ENCODE assay signal across 17 mouse cellular contexts in the genomic region with DNA sequence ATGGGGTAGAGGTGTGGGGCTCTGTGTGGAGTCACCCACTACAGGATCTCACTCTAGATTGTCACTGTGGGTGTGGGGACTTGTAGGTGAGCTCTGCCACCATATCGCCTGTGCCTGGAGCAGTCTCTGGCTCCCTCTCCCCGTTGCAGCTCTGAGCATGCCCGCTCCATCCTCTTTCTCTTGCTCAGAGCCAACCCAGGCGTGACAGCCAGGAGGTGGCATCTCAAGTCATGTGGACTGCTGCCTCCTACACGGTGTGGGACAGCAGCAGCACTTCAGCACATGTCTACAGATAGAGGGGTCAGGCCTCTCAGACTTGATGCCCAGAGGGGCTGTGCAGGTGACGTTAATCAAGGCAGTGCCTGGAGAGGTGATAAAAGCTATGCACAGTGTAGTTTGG. TPM values are rescaled to one million over a fixed set of nuclear protein-coding genes. Genes with fewer than 3 reads are reported as not detected.
DNase-seq lines count a peak whose midpoint lies in the region; ATAC-seq lines count a peak whose summit lies in the region.
"Had no signal": no experiment of that assay in that cellular context is flagged by ENCODE, and none has a peak within 500 bp of the region (broad histone marks: within the 10 kb centered on the region; RNA-seq: fewer than 3 reads in every experiment).

No protein-coding gene starts in this region.

- H3K27me3 ChIP-seq in hindbrain, embryonic 10.5 days (ENCODE audit: insufficient read depth, poor library complexity, severe bottlenecking) = no peaks in the 10 kb centered on the region
- no peaks in the 10 kb centered on the region for H3K27me3 ChIP-seq in hindbrain, embryonic 11.5 days (ENCODE audit: control insufficient read depth, insufficient read depth, low read length)
- H3K27me3 ChIP-seq in midbrain, embryonic 11.5 days (ENCODE audit: control insufficient read depth, insufficient read depth, low read length) = no peaks in the 10 kb centered on the region
- H3K27me3 ChIP-seq in midbrain, embryonic 13.5 days = no peaks in the 10 kb centered on the region; the same call in 1 of the 2 replicates
- no peaks in the 10 kb centered on the region for H3K27me3 ChIP-seq in embryonic facial prominence, embryonic 14.5 days (replicated peaks; ENCODE audit: control insufficient read depth, insufficient read depth, low read length)
- H3K27me3 ChIP-seq in limb, embryonic 12.5 days = peaks cover 24% of the 10 kb centered on the region

- 71% methylated on average over 6 of the region's 6 CpGs for WGBS in hindbrain, embryonic 10.5 days
- 77% methylated on average over 6 of the region's 6 CpGs for WGBS in hindbrain, embryonic 11.5 days
- 69% methylated on average over 6 of the region's 6 CpGs for WGBS in midbrain, embryonic 11.5 days
- 65% methylated on average over 6 of the region's 6 CpGs for WGBS in midbrain, embryonic 13.5 days
- 61% methylated on average over 6 of the region's 6 CpGs for WGBS in embryonic facial prominence, embryonic 14.5 days
- 50% methylated on average over 6 of the region's 6 CpGs for WGBS in limb, embryonic 12.5 days

- ATAC-seq in hindbrain, embryonic 11.5 days (ENCODE audit: low FRiP score) = no peak
- ATAC-seq in midbrain, embryonic 11.5 days (ENCODE audit: low FRiP score) = no peak
- no peak for ATAC-seq in midbrain, embryonic 13.5 days
- ATAC-seq in embryonic facial prominence, embryonic 14.5 days (ENCODE audit: low read depth) = no peak
- peak; percentile 29 for ATAC-seq in limb, embryonic 12.5 days (ENCODE audit: insufficient number of reproducible peaks, insufficient read depth, low FRiP score, low TSS enrichment, low read depth)
- ATAC-seq: intestine, postnatal 0 days; midbrain, embryonic 16.5 days had no signal

- no peak overlapping the region for H3K9ac ChIP-seq in hindbrain, embryonic 11.5 days (ENCODE audit: low read depth, low read length)
- no peak overlapping the region for H3K9ac ChIP-seq in midbrain, embryonic 11.5 days (ENCODE audit: low read length)
- no peak overlapping the region for H3K9ac ChIP-seq in midbrain, embryonic 13.5 days (replicated peaks)
- no peak overlapping the region for H3K9ac ChIP-seq in embryonic facial prominence, embryonic 14.5 days (ENCODE audit: low read depth, low read length)
- no peak overlapping the region for H3K9ac ChIP-seq in limb, embryonic 12.5 days (replicated peaks)
- H3K9ac ChIP-seq: heart, embryonic 15.5 days; liver, embryonic 14.5 days had no signal

- no peak overlapping the region for H3K4me3 ChIP-seq in hindbrain, embryonic 10.5 days
- H3K4me3 ChIP-seq in hindbrain, embryonic 11.5 days (ENCODE audit: low read depth, low read length) = no peak overlapping the region
- no peak overlapping the region for H3K4me3 ChIP-seq in midbrain, embryonic 11.5 days (ENCODE audit: low read depth, low read length)
- no peak overlapping the region for H3K4me3 ChIP-seq in midbrain, embryonic 13.5 days (replicated peaks)
- H3K4me3 ChIP-seq in embryonic facial prominence, embryonic 14.5 days (ENCODE audit: low read depth, low read length) = no peak overlapping the region
- H3K4me3 ChIP-seq in limb, embryonic 12.5 days (replicated peaks) = no peak overlapping the region
- H3K4me3 ChIP-seq: heart, embryonic 15.5 days had no signal

- H3K4me1 ChIP-seq in hindbrain, embryonic 10.5 days (replicated peaks) = peaks cover 86% of the 10 kb centered on the region
- H3K4me1 ChIP-seq in hindbrain, embryonic 11.5 days (replicated peaks; ENCODE audit: control insufficient read depth, insufficient read depth, low read length) = peaks cover 15% of the 10 kb centered on the region
- peaks cover 12% of the 10 kb centered on the region for H3K4me1 ChIP-seq in midbrain, embryonic 11.5 days (ENCODE audit: control insufficient read depth, insufficient read depth, low read length)
- H3K4me1 ChIP-seq in midbrain, embryonic 13.5 days (replicated peaks) = peaks cover 32% of the 10 kb centered on the region
- H3K4me1 ChIP-seq in embryonic facial prominence, embryonic 14.5 days (ENCODE audit: control insufficient read depth, insufficient read depth, low read length) = peaks cover 47% of the 10 kb centered on the region
- H3K4me1 ChIP-seq in limb, embryonic 12.5 days (replicated peaks) = peaks cover 70% of the 10 kb centered on the region

- H3K27ac ChIP-seq in hindbrain, embryonic 10.5 days = peak overlapping the region; percentile 82
- no peak overlapping the region for H3K27ac ChIP-seq in hindbrain, embryonic 11.5 days (ENCODE audit: low read depth, low read length)
- H3K27ac ChIP-seq in midbrain, embryonic 11.5 days (ENCODE audit: low read depth, low read length) = no peak overlapping the region
- H3K27ac ChIP-seq in midbrain, embryonic 13.5 days = no peak overlapping the region
- 0 out of 2 replicates have a peak overlapping the region, but pooled peaks have one; percentile 39 for H3K27ac ChIP-seq in embryonic facial prominence, embryonic 14.5 days (replicated peaks; ENCODE audit: low read depth, low read length)
- peak overlapping the region; percentile 76; the same call in 1 of the 2 replicates for H3K27ac ChIP-seq in limb, embryonic 12.5 days
- H3K27ac ChIP-seq: heart, embryonic 15.5 days; liver, embryonic 14.5 days had no signal

- H3K4me2 ChIP-seq in hindbrain, embryonic 11.5 days (replicated peaks; ENCODE audit: low read depth, low read length) = no peak overlapping the region
- no peak overlapping the region for H3K4me2 ChIP-seq in midbrain, embryonic 11.5 days
- H3K4me2 ChIP-seq in midbrain, embryonic 13.5 days (replicated peaks) = no peak overlapping the region
- no peak overlapping the region for H3K4me2 ChIP-seq in embryonic facial prominence, embryonic 14.5 days (ENCODE audit: low read depth, low read length)
- H3K4me2 ChIP-seq in limb, embryonic 12.5 days = 0 out of 2 replicates have a peak overlapping the region, but pooled peaks have one; percentile 32
- H3K4me2 ChIP-seq: heart, embryonic 15.5 days had no signal

- H3K9me3 ChIP-seq in hindbrain, embryonic 10.5 days = no peaks in the 10 kb centered on the region
- H3K9me3 ChIP-seq in hindbrain, embryonic 11.5 days (ENCODE audit: control insufficient read depth, low read length) = no peaks in the 10 kb centered on the region
- no peaks in the 10 kb centered on the region for H3K9me3 ChIP-seq in midbrain, embryonic 11.5 days (ENCODE audit: control insufficient read depth, low read length)
- no peaks in the 10 kb centered on the region for H3K9me3 ChIP-seq in midbrain, embryonic 13.5 days
- no peaks in the 10 kb centered on the region for H3K9me3 ChIP-seq in embryonic facial prominence, embryonic 14.5 days (ENCODE audit: control insufficient read depth, low read length)
- H3K9me3 ChIP-seq in limb, embryonic 12.5 days = no peaks in the 10 kb centered on the region
- H3K9me3 ChIP-seq: G1E; heart, embryonic 15.5 days had no signal

- H3K36me3 ChIP-seq in hindbrain, embryonic 10.5 days = no peaks in the 10 kb centered on the region
- H3K36me3 ChIP-seq in hindbrain, embryonic 11.5 days (ENCODE audit: control insufficient read depth, insufficient read depth, low read length) = no peaks in the 10 kb centered on the region
- H3K36me3 ChIP-seq in midbrain, embryonic 11.5 days (ENCODE audit: control insufficient read depth, insufficient read depth, low read length) = no peaks in the 10 kb centered on the region
- H3K36me3 ChIP-seq in midbrain, embryonic 13.5 days = no peaks in the 10 kb centered on the region
- H3K36me3 ChIP-seq in embryonic facial prominence, embryonic 14.5 days (ENCODE audit: control insufficient read depth, insufficient read depth, low read length) = no peaks in the 10 kb centered on the region
- no peaks in the 10 kb centered on the region for H3K36me3 ChIP-seq in limb, embryonic 12.5 days
- H3K36me3 ChIP-seq: G1E; heart, embryonic 15.5 days had no signal

- DNase-seq in hindbrain, embryonic 10.5 days (ENCODE audit: low spot score) = no peak
- DNase-seq in hindbrain, embryonic 11.5 days (ENCODE audit: low spot score) = no peak
- DNase-seq in midbrain, embryonic 11.5 days (ENCODE audit: low spot score, missing footprints) = peak; percentile 82
- no peak for DNase-seq in embryonic facial prominence, embryonic 14.5 days (ENCODE audit: low spot score)
- no peak for DNase-seq in adrenal gland, postnatal 36 days
- no peak for DNase-seq in right cerebral cortex, postnatal 10 days (ENCODE audit: low spot score in 2 of 2)
- DNase-seq: adrenal gland, postnatal 10 days; lung, postnatal 36 days; right cerebral cortex, postnatal 25 days; thymus, adult 2 months had no signal

RNA-seq across cellular contexts. Expression of a gene that starts 57.4 kb away (rescaled TPM):
- 28.1 and 32.8 TPM in 2 replicates for polyA plus RNA-seq in hindbrain, embryonic 10.5 days (2016; fragmentation: Nextera tagmentation; extraction: Ambion mirVana)
- polyA plus RNA-seq in hindbrain, embryonic 11.5 days (2014; fragmentation: Nextera tagmentation; extraction: Ambion mirVana) = 14.8 and 21.1 TPM in 2 replicates
- 6.9 and 8.3 TPM in 2 replicates for polyA plus RNA-seq in midbrain, embryonic 11.5 days (2014; fragmentation: Nextera tagmentation; extraction: Ambion mirVana)
- 4.4 TPM in 2 replicates for polyA plus RNA-seq in midbrain, embryonic 13.5 days (2015; fragmentation: Nextera tagmentation; extraction: Ambion mirVana)
- 21.5 and 21.9 TPM in 2 replicates for polyA plus RNA-seq in embryonic facial prominence, embryonic 14.5 days (2014; fragmentation: Nextera tagmentation; extraction: Ambion mirVana)
- 9.7 and 11.2 TPM in 2 replicates for polyA plus RNA-seq in limb, embryonic 12.5 days (2016; fragmentation: Nextera tagmentation; extraction: Ambion mirVana)
- total RNA-seq in adrenal gland, postnatal 36 days (2021) = 1 to 10 TPM; 2.5 to 3.6 TPM
- total RNA-seq: G1E had no signal
- polyA plus RNA-seq: G1E had no signal

Comparison
In these comparisons a context has a peak if more than half of its experiments do, and no peak if none do; other contexts are left out.
1. H3K27ac ChIP-seq: peak in hindbrain, embryonic 10.5 days (single experiment), embryonic facial prominence, embryonic 14.5 days (single experiment) and limb, embryonic 12.5 days (single experiment); none in hindbrain, embryonic 11.5 days (single experiment), midbrain, embryonic 11.5 days (single experiment) and midbrain, embryonic 13.5 days (single experiment).